Mouse (Mus musculus) spleen, adult 18-20 months (tissue): ENCODE measurements around the gene Kcnn3.

Experiments used
- DNase-seq, 2 experiments: peaks; one replicate each; pipeline ENCODE4 v3.0.0; 2022; ENCODE audit warnings: mixed read lengths in 2 of 2

The Kcnn3 gene

GRCm38 (mm10) chr3:89617360-89617759 lies 97.4 kb downstream of the Kcnn3 start:
- DNase-seq, result no peak

GRCm38 (mm10) chr3:89622825-89623224 lies 102.9 kb downstream of the Kcnn3 start:
- DNase-seq, result no peak

- no peak for DNase-seq
Observed at GRCm38 (mm10) chr3:89623531-89623930, 103.6 kb downstream of the Kcnn3 start.

- no peak for DNase-seq
Observed at GRCm38 (mm10) chr3:89624001-89624400, 104.0 kb downstream of the Kcnn3 start.

- no peak for DNase-seq
Observed at GRCm38 (mm10) chr3:89624814-89625445, 105.0 kb downstream of the Kcnn3 start.

- no peak for DNase-seq
Observed at GRCm38 (mm10) chr3:89626556-89626955, 106.6 kb downstream of the Kcnn3 start.

- DNase-seq, result no peak
Observed at GRCm38 (mm10) chr3:89629811-89630210, 109.8 kb downstream of the Kcnn3 start.

- no peak for DNase-seq
Observed at GRCm38 (mm10) chr3:89631750-89632149, 111.8 kb downstream of the Kcnn3 start.

- no peak for DNase-seq
Observed at GRCm38 (mm10) chr3:89633531-89633930, 113.6 kb downstream of the Kcnn3 start.

- DNase-seq, result no peak
Observed at GRCm38 (mm10) chr3:89633941-89634340, 114.0 kb downstream of the Kcnn3 start.

- no peak for DNase-seq
Observed at GRCm38 (mm10) chr3:89640804-89641203, 120.8 kb downstream of the Kcnn3 start.

GRCm38 (mm10) chr3:89643391-89643790 lies 123.4 kb downstream of the Kcnn3 start:
- no peak for DNase-seq

GRCm38 (mm10) chr3:89646813-89647255 lies 126.9 kb downstream of the Kcnn3 start:
- no peak for DNase-seq

- no peak for DNase-seq
Observed at GRCm38 (mm10) chr3:89647268-89647874, 127.4 kb downstream of the Kcnn3 start.

GRCm38 (mm10) chr3:89649890-89650289 lies 129.9 kb downstream of the Kcnn3 start:
- no peak for DNase-seq

- DNase-seq, result no peak
Observed at GRCm38 (mm10) chr3:89653231-89653954, 133.4 kb downstream of the Kcnn3 start.

- DNase-seq, result no peak
Observed at GRCm38 (mm10) chr3:89657092-89657491, 137.1 kb downstream of the Kcnn3 start.

GRCm38 (mm10) chr3:89658457-89658856 lies 138.5 kb downstream of the Kcnn3 start:
- DNase-seq, result no peak

GRCm38 (mm10) chr3:89659938-89660620 lies 140.1 kb downstream of the Kcnn3 start:
- DNase-seq, result no peak

- no peak for DNase-seq
Observed at GRCm38 (mm10) chr3:89664808-89665207, 144.8 kb downstream of the Kcnn3 start.

- no peak for DNase-seq
Observed at GRCm38 (mm10) chr3:89667131-89667530, 147.2 kb downstream of the Kcnn3 start.

- no peak for DNase-seq
Observed at GRCm38 (mm10) chr3:89671334-89671733, 151.4 kb downstream of the Kcnn3 start.

GRCm38 (mm10) chr3:89672573-89673317 lies 152.8 kb downstream of the Kcnn3 start:
- peak in 1 of 2 experiments; percentile 7 for DNase-seq
